Mouse (Mus musculus) stomach, embryonic 16.5 days (tissue): ENCODE measurements at regions not wholly inside any gene's neighbourhood (a gene's known extent, or its start where the extent isn't known, plus 50 kb on each side); places are given as distances from the start of the nearest gene placed in this dataset.
A peak's percentile ranks its signal among the peaks of the same experiment; 100 is the strongest.
"Not testable (repeated sequence)": the region's sequence is repeated elsewhere in the genome, so short reads cannot be mapped to it uniquely, and the experiment has no call there.

Experiments
- ATAC-seq: fragments of 200-750 bp; cut with Nextera tagmentation; 2 replicates; pipeline ENCODE4 v1.8.0; 2017; ENCODE audit warnings: moderate number of reproducible peaks, moderate TSS enrichment; ENCODE audit not compliant: insufficient read depth, low FRiP score
- H3K27ac ChIP-seq: fragments of 300-500 bp; sonication (generic); 2 replicates; pipeline ENCODE4 v1.5.1; 2014; ENCODE audit warnings: low read length
- H3K27me3 ChIP-seq: fragments of 300-500 bp; sonication (generic); 2 replicates; pipeline ENCODE4 v1.6.1; 2014; ENCODE audit warnings: low read length, control low read depth, mixed read lengths; ENCODE audit not compliant: control insufficient read depth, insufficient read depth
- H3K36me3 ChIP-seq: fragments of 300-500 bp; sonication (generic); 2 replicates; pipeline ENCODE4 v1.6.1; 2014; ENCODE audit warnings: low read length; ENCODE audit not compliant: control insufficient read depth, insufficient read depth
- H3K4me1 ChIP-seq: fragments of 300-500 bp; sonication (generic); 2 replicates; pipeline ENCODE4 v1.6.1; 2014; ENCODE audit warnings: low read length, control low read depth, mixed read lengths; ENCODE audit not compliant: control insufficient read depth, insufficient read depth
- H3K4me2 ChIP-seq: fragments of 300-500 bp; sonication (generic); 2 replicates; pipeline ENCODE4 v1.6.1; 2014; ENCODE audit warnings: low read depth, low read length, mixed read lengths
- H3K4me3 ChIP-seq: fragments of 300-500 bp; sonication (generic); replicated peaks from 2 replicates; pipeline ENCODE4 v1.5.1; 2014; ENCODE audit warnings: mild to moderate bottlenecking, low read length
- H3K9ac ChIP-seq: fragments of 300-500 bp; sonication (generic); 2 replicates; pipeline ENCODE4 v1.6.1; 2014; ENCODE audit warnings: low read length
- H3K9me3 ChIP-seq: fragments of 300-500 bp; sonication (generic); replicated peaks from 2 replicates; pipeline ENCODE4 v1.6.1; 2016; ENCODE audit warnings: low read length, control low read depth; ENCODE audit not compliant: control insufficient read depth
- WGBS: fragments of 180-500 bp; shearing (Covaris S2); extraction: QIAGEN DNeasy Blood & Tissue Kit; methylation state at CpG from one replicate; pipeline ENCODE4 v1.1.7; 2014; 5-methylcytosine and 5-hydroxymethylcytosine counted together

DNA sequence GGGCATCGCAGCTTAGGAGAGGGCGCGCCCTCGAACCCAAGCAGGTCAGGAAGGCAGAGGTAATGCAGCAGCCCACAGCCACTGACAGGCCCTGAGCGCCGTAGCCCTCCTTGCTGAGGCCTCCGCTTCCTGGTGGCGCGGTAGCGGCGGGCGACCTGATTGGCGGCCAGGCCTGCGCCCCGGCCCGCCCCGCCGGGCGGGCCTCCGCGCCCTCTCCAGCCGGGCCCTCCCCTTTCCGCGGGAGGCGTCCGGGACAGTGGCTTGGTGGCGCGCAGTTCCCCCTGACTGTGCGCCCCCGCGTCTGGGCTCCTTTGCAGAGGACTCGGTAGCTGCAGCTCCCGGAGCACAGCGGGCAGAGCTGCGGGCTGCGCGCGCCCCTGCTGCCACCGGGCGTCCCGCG is 242.1 kb downstream of the Gm21863 start:
- H3K27ac ChIP-seq, ATAC-seq, H3K9me3 ChIP-seq, H3K27me3 ChIP-seq, H3K4me1 ChIP-seq, H3K36me3 ChIP-seq: not testable (repeated sequence)
- Histone ChIP-seq H3K4me2 (peak overlapping the region; percentile 43), H3K4me3 (peak overlapping the region; percentile 49), H3K9ac (peak overlapping the region; percentile 61; the same call in 1 of the 2 replicates)
- 2% methylated on average over 29 of the region's 42 CpGs for WGBS

DNA sequence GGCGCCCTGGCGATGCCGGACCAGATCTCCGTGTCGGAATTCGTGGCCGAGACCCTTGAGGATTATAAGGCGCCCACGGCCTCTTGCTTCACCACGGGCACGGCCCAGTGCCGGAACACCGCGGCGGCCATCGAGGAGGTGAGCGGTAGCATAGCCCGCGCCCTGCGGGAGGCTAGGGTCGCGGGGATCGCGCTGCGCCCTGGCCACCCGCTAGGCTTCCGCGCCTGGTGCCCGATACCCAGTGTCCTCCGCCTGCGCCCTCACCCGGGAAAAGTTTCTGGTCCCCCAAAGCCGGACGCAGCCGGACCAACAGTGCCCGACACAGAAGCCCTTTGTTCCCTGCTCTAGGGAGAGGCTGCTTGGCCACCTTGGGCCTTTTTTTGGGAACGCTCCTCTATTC is 242.6 kb downstream of the Gm21863 start:
- Histone ChIP-seq H3K4me2 (peak overlapping the region; percentile 32), H3K9ac (peak overlapping the region; percentile 61), H3K4me3 (peak overlapping the region; percentile 49)
- under 1% methylated on average over 32 of the region's 37 CpGs for WGBS
- not testable (repeated sequence) for H3K27ac ChIP-seq, H3K4me1 ChIP-seq, H3K36me3 ChIP-seq, H3K27me3 ChIP-seq, H3K9me3 ChIP-seq, ATAC-seq

DNA sequence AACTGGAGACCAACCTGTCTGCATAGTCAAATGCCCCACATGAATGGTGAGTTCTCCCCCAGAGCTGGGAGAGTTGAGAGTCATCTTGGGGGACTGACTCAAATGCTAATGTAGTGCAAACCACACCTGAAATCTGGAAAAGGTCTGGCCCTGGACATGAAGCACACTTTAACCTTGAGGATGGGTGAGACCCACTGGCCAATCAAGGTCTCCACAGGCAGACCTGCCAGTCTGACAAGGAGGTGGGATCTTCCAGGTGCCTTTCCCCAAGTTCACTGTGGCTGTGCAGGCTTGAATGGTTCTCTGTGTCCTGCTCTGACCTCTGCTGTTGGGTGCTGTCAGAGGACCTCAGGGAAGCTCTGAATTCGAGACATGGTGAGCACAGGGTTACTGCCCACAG is 269.6 kb downstream of the Gm21863 start:
- peaks cover 24% of the 10 kb centered on the region for H3K9me3 ChIP-seq
- not testable (repeated sequence) for H3K9ac ChIP-seq, H3K36me3 ChIP-seq, H3K27me3 ChIP-seq, ATAC-seq, H3K4me2 ChIP-seq, H3K4me1 ChIP-seq, H3K4me3 ChIP-seq, H3K27ac ChIP-seq
- 76% methylated on average over 1 of the region's 1 CpGs for WGBS

DNA sequence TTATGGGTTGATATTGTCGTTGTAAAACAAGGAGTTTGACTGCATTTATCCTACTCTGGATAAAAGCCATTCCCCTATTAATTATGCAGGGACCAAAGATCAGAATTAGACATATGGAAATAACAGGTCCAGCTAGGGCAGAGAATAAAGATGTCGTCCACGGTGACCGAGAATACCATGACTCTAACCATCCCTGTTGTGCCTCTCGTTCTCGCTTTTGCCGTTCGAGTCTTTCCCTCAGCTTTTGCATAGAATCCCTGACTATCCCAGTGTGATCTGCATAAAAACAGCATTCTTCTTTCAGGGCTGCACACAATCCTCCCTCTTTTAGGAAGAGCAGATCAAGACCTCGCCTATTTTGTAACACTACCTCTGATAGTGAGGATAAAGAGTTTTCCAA is 272.5 kb downstream of the Gm21863 start:
- H3K27ac ChIP-seq, H3K4me1 ChIP-seq, H3K27me3 ChIP-seq, H3K9ac ChIP-seq, ATAC-seq, H3K4me2 ChIP-seq, H3K4me3 ChIP-seq: not testable (repeated sequence)
- Histone ChIP-seq H3K36me3 (peaks cover 17% of the 10 kb centered on the region), H3K9me3 (peaks cover 53% of the 10 kb centered on the region)
- WGBS, result 80% methylated on average over 9 of the region's 9 CpGs

DNA sequence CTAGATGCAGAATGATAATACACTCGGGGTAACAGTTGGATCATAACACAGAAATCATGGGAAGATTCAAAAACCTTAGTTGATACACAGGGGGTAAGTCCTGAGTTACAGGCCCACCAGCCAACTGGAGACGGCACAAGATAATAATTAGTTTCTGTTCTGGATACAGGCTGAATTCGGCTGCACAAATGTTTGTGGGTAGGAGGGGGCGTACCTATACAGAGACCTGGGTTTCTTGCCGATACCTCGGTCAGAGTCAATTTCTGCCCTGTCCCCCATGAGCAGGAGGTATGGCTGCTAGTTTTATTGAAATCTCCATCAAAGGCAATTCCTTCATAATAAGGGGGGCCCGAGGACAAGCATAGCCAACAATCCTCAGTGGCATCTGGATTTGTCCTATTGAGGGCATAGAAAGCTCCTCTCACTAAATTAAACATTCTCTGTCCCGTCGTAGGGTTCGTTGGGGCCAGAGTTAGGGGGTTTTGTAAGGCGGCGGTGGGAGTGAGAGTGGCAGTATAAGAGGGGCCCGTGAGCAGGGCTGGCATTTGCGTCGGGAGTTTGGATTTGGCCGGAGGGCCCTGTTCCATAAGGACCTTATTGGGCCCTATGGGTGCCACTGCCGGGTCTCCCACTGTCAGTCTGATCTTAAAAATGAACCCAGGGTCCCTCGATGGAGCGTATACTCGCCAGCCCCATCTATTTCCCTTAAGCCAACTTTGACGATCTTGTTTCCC is 273.3 kb downstream of the Gm21863 start:
- not testable (repeated sequence) for H3K4me2 ChIP-seq, H3K4me3 ChIP-seq, ATAC-seq, H3K27ac ChIP-seq, H3K9ac ChIP-seq, H3K4me1 ChIP-seq, H3K27me3 ChIP-seq
- WGBS, result 76% methylated on average over 21 of the region's 21 CpGs
- Histone ChIP-seq H3K9me3 (peaks cover 61% of the 10 kb centered on the region), H3K36me3 (peaks cover 21% of the 10 kb centered on the region)

- WGBS, result 73% methylated on average over 21 of the region's 21 CpGs
- H3K4me2 ChIP-seq, H3K4me3 ChIP-seq, H3K27ac ChIP-seq, H3K27me3 ChIP-seq, H3K4me1 ChIP-seq, H3K9ac ChIP-seq: not testable (repeated sequence)
- ATAC-seq, result 0 out of 2 replicates have a peak, but pooled peaks have one; percentile 17
- Histone ChIP-seq H3K9me3 (peaks cover 69% of the 10 kb centered on the region), H3K36me3 (peaks cover 24% of the 10 kb centered on the region)
These were observed 274.2 kb downstream of the Gm21863 start for GRCm38 (mm10) chr12:20228321-20228999.

DNA sequence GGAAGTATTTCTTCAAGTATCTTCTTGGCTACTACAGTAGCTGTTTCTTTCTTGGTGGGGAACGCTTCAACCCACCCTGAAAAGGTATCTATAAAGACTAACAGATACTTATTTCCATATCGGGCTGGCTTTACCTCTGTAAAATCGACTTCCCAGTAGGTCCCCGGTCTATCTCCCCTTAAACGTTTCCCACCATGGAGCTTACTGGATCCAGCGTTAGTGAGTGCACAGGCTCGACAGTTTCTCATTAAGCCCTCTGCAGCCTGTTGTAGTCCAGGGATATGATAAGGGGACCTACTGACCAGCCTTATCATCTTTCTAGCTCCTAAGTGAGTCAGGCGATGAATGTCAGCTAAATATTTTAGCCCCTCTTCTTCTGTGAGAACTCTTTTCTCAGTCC is 275.1 kb downstream of the Gm21863 start:
- H3K27me3 ChIP-seq, H3K4me2 ChIP-seq, H3K4me3 ChIP-seq, H3K9ac ChIP-seq, ATAC-seq, H3K27ac ChIP-seq, H3K4me1 ChIP-seq: not testable (repeated sequence)
- WGBS, result 78% methylated on average over 8 of the region's 8 CpGs
- Histone ChIP-seq H3K9me3 (peaks cover 78% of the 10 kb centered on the region), H3K36me3 (peaks cover 29% of the 10 kb centered on the region)

DNA sequence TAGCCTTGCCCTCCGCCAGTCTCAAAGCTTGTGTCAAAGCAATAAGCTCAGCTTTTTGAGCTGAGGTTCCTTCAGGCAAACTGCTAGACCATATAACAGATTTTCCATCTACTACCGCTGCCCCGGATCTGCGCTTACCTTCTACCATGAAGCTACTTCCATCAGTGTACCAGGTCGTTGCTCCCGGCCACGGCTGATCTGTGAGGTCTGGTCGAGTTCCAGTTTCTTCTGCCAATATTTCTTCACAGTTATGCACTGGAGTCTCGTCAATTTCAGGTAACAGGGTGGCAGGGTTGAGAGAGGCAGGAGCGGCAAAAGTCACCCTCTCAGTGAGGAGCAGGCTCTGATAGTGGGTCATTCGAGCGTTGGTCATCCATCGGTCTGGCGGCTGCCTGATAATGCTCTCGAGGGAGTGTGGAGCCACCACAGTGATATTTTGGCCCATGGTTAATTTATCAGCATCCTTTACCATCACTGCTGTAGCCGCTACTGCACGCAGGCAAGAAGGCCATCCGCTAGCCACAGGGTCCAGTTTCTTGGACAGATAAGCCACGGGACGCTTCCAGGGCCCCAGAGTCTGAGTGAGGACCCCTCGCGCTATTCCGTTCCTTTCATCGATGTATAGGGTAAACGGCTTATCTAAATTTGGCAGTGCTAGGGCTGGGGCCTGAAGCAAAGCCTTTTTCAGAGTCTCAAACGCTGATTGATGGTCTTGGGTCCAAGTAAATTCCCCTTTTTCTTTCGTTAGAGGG is 276.0 kb downstream of the Gm21863 start:
- no peaks in the 10 kb centered on the region for H3K27me3 ChIP-seq
- no peak overlapping the region for H3K27ac ChIP-seq
- peaks cover 78% of the 10 kb centered on the region for H3K9me3 ChIP-seq
- H3K36me3 ChIP-seq, result peaks cover 29% of the 10 kb centered on the region
- H3K4me1 ChIP-seq, result no peaks in the 10 kb centered on the region
- H3K4me3 ChIP-seq, result no peak overlapping the region
- no peak overlapping the region for H3K9ac ChIP-seq
- H3K4me2 ChIP-seq, result no peak overlapping the region
- no peak for ATAC-seq
- WGBS, result 68% methylated on average over 27 of the region's 27 CpGs

GRCm38 (mm10) chr12:20230893-20231235 is 276.6 kb downstream of the Gm21863 start:
- peaks cover 78% of the 10 kb centered on the region for H3K9me3 ChIP-seq
- no peak overlapping the region for H3K27ac ChIP-seq
- H3K4me1 ChIP-seq, result no peaks in the 10 kb centered on the region
- no peak overlapping the region for H3K4me2 ChIP-seq
- 68% methylated on average over 8 of the region's 8 CpGs for WGBS
- ATAC-seq, result no peak
- no peak overlapping the region for H3K9ac ChIP-seq
- H3K4me3 ChIP-seq, result no peak overlapping the region
- H3K27me3 ChIP-seq, result no peaks in the 10 kb centered on the region
- peaks cover 29% of the 10 kb centered on the region for H3K36me3 ChIP-seq
